Mouse (Mus musculus) cerebellum, adult 2 months (tissue): ENCODE measurements at regions not wholly inside any gene's neighbourhood (a gene's known extent, or its start where the extent isn't known, plus 50 kb on each side); places are given as distances from the start of the nearest gene placed in this dataset.

Source experiments
- CTCF ChIP-seq: fragments of 200-500 bp; IDR thresholded peaks from 2 replicates; pipeline ENCODE4 v1.5.1; 2011; ENCODE audit warnings: low read depth, mild to moderate bottlenecking, control low read depth, low read length, moderate library complexity, borderline replicate concordance; ENCODE audit not compliant: insufficient read depth
- POLR2A ChIP-seq: fragments of 200-500 bp; IDR thresholded peaks from 2 replicates; pipeline ENCODE4 v1.6.1; 2011; ENCODE audit warnings: low read length, control low read depth, borderline replicate concordance; ENCODE audit not compliant: insufficient read depth

DNA sequence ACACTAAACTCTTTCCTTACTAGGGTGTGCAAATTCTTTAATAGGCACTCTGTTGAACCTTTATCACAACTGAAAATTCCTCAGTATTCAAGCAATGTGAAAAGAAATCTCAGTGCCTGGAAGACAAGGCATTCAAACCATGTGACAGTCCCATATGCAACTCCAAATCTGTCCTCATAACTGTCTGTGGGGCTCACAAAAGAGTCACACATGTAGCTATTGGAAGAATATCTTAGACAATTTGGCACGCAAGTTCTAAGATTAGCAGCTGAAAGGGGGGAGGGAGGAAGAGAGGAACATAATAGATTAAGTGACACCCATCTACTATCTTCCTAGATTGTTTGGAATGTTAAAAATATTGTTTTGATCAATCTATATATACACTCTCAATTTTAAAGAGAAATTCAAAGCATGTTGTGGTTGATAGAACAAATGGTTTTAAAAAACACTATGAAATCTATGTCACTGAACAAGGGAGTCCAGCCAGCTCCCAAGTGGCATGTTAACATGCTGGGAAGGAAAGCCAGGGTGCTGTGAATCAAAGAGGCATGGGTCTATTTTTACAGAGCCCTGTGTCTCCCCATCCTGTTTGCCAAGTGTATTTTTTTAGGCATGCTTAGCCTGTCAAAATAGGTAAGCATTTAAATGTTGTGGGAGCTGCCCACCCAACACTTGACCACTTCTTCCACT lies 177.7 kb upstream of the Zfp770 start:
- TF ChIP-seq CTCF (no peak), POLR2A (no peak)
